Mouse (Mus musculus) lung, adult 2 months (tissue): ENCODE results near the gene Unc5cl.

ENCODE experiments used
- CTCF ChIP-seq: fragments of 200-500 bp; IDR thresholded peaks from 2 replicates; pipeline ENCODE4 v1.5.1; 2011; ENCODE audit warnings: mild to moderate bottlenecking, low read length, control low read depth; ENCODE audit not compliant: insufficient read depth
- POLR2A ChIP-seq: fragments of 200-500 bp; IDR thresholded peaks from 2 replicates; pipeline ENCODE4 v1.6.1; 2011; ENCODE audit warnings: low read depth, mild to moderate bottlenecking, control low read depth, low read length, borderline replicate concordance; ENCODE audit errors: extremely low read depth

DNA sequence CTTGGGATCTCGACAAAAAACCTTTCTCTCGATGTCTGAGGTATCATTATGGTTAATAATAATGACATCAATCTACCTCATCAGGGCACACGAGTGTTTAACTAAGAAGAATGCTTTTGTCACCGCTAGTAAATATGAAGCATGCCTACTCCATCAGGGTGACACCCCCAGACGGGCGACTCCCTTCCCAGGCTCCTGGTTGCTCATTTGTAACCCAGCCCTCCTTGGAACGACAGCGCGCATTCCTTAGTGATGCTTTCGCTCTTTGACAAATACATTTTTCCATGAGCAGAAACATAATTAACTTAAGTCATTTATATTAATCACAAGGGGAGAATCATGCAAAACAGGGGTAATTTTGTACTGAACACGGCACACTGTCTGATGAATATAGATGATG lies 88.0 kb downstream of the Unc5cl start:
- TF ChIP-seq CTCF (no peak), POLR2A (no peak)
